Mouse (Mus musculus): Measurements from ENCODE around the gene Platr17. TPM values are rescaled to one million over a fixed set of nuclear protein-coding genes. Genes with fewer than 3 reads are reported as not detected.

The Platr17 gene
- total RNA-seq, 2 experiments from 2014 or later, result 9.7 TPM; not detected in 1

DNA sequence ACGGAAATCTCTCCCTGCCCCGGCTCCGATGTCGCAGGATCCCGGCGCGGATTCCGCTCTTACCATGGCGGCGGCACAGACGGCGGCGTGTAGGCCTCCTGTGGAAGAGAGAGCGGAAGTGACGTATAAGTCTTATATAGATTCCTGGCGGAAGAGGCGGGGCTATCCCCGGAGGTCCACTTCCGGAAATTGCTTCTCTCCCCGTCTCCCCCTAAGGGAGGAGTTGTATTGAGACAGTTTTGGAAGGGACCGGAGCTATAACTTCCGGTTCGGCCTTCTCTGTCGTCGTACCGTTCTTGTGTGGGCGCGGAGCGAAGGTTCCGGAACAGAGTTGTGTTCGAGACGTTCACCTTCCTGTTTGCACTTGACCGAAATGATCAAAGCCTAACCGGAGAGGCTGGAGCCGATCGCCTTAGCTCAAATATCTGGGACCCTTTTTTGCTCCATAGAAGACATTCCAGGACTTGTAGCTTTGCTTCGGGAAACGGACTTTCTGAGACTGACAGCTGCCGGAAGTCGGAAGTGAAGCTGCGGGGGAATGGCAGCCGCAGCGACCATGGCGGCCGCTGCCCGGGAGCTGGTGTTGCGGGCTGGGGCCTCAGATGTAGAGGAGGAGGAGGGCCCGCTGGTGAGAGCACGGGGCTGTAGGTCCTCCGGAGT is 50.8 kb downstream of the Platr17 start, which contains the start of the genes Vps52 and Rps18:
Gene Vps52 (plus strand): TSS at position 258 of the 660 bp plus-strand sequence.
Gene Rps18 (minus strand): TSS at position 447 of the 660 bp plus-strand sequence.
- ATAC-seq (replicated peaks; ENCODE audit: low FRiP score, poor library complexity, severe bottlenecking), result peak; percentile 90

Other genes with a start within 250 kb of the Platr17 start
- 1,242 and 1,297 TPM in 2 replicates for gene Hnrnpm, start 218.3 kb upstream of the Platr17 start, total RNA-seq (2015; ENCODE audit: low replicate concordance)
- gene Hnrnpm, start 218.3 kb upstream of the Platr17 start, total RNA-seq (2017; ENCODE audit: low replicate concordance), result 1,014 and 1,409 TPM in 2 replicates
- 910 and 992 TPM in 2 replicates for gene March2, start 186.5 kb upstream of the Platr17 start, total RNA-seq (2015; ENCODE audit: low replicate concordance)
- 1,070 and 1,140 TPM in 2 replicates for gene March2, start 186.5 kb upstream of the Platr17 start, total RNA-seq (2017; ENCODE audit: low replicate concordance)
- 43.9 and 50.9 TPM in 2 replicates for gene Rab11b, start 144.6 kb upstream of the Platr17 start, total RNA-seq (2015; ENCODE audit: low replicate concordance)
- gene Rab11b, start 144.6 kb upstream of the Platr17 start, total RNA-seq (2017; ENCODE audit: low replicate concordance), result 28.1 and 36.7 TPM in 2 replicates
- 0.96 and 1.5 TPM in 2 replicates for gene Angptl4, start 123.3 kb upstream of the Platr17 start, total RNA-seq (2015; ENCODE audit: low replicate concordance)
- 1.1 and 4.3 TPM in 2 replicates for gene Angptl4, start 123.3 kb upstream of the Platr17 start, total RNA-seq (2017; ENCODE audit: low replicate concordance)
- not detected in 2 replicates for gene Kank3, start 94.6 kb upstream of the Platr17 start, total RNA-seq (2015; ENCODE audit: low replicate concordance)
- gene Kank3, start 94.6 kb upstream of the Platr17 start, total RNA-seq (2017; ENCODE audit: low replicate concordance), result 0.42 and 1.3 TPM in 2 replicates
- gene Rps28, start 80.6 kb upstream of the Platr17 start, total RNA-seq (2015; ENCODE audit: low replicate concordance), result 216 and 275 TPM in 2 replicates
- gene Rps28, start 80.6 kb upstream of the Platr17 start, total RNA-seq (2017; ENCODE audit: low replicate concordance), result 302 and 335 TPM in 2 replicates
- gene Ndufa7, start 80.6 kb upstream of the Platr17 start, total RNA-seq (2015; ENCODE audit: low replicate concordance), result 50.6 and 57.5 TPM in 2 replicates
- gene Ndufa7, start 80.6 kb upstream of the Platr17 start, total RNA-seq (2017; ENCODE audit: low replicate concordance), result 35.4 and 46.6 TPM in 2 replicates
- gene Cd320, start 62.0 kb upstream of the Platr17 start, total RNA-seq (2015; ENCODE audit: low replicate concordance), result 3.1 and 3.3 TPM in 2 replicates
- not detected in 2 replicates for gene Cd320, start 62.0 kb upstream of the Platr17 start, total RNA-seq (2017; ENCODE audit: low replicate concordance)
- gene Gm7029, start 31.3 kb upstream of the Platr17 start, total RNA-seq (2015; ENCODE audit: low replicate concordance), result not detected in 2 replicates
- not detected in 2 replicates for gene Gm7029, start 31.3 kb upstream of the Platr17 start, total RNA-seq (2017; ENCODE audit: low replicate concordance)
- 5.0 and 17.6 TPM in 2 replicates for gene Kifc1, start 14.5 kb upstream of the Platr17 start, total RNA-seq (2015; ENCODE audit: low replicate concordance)
- gene Kifc1, start 14.5 kb upstream of the Platr17 start, total RNA-seq (2017; ENCODE audit: low replicate concordance), result 47.5 and 80.7 TPM in 2 replicates
- 12.1 and 14.2 TPM in 2 replicates for gene Daxx, start 4.3 kb downstream of the Platr17 start, total RNA-seq (2015; ENCODE audit: low replicate concordance)
- 20.4 and 21.7 TPM in 2 replicates for gene Daxx, start 4.3 kb downstream of the Platr17 start, total RNA-seq (2017; ENCODE audit: low replicate concordance)
- 30.7 and 30.9 TPM in 2 replicates for gene Tapbp, start 10.8 kb downstream of the Platr17 start, total RNA-seq (2015; ENCODE audit: low replicate concordance)
- gene Tapbp, start 10.8 kb downstream of the Platr17 start, total RNA-seq (2017; ENCODE audit: low replicate concordance), result 34.3 and 39.6 TPM in 2 replicates
- 4.0 and 7.9 TPM in 2 replicates for gene Zbtb22, start 10.8 kb downstream of the Platr17 start, total RNA-seq (2015; ENCODE audit: low replicate concordance)
- gene Zbtb22, start 10.8 kb downstream of the Platr17 start, total RNA-seq (2017; ENCODE audit: low replicate concordance), result 8.8 and 10.3 TPM in 2 replicates
- gene Rgl2, start 24.4 kb downstream of the Platr17 start, total RNA-seq (2015; ENCODE audit: low replicate concordance), result 5.2 and 6.1 TPM in 2 replicates
- 5.6 and 9.7 TPM in 2 replicates for gene Rgl2, start 24.4 kb downstream of the Platr17 start, total RNA-seq (2017; ENCODE audit: low replicate concordance)
- 15.9 and 38.0 TPM in 2 replicates for gene Pfdn6, start 35.2 kb downstream of the Platr17 start, total RNA-seq (2015; ENCODE audit: low replicate concordance)
- 22.9 TPM in 2 replicates for gene Pfdn6, start 35.2 kb downstream of the Platr17 start, total RNA-seq (2017; ENCODE audit: low replicate concordance)
- gene Wdr46, start 35.5 kb downstream of the Platr17 start, total RNA-seq (2015; ENCODE audit: low replicate concordance), result 4.0 and 15.9 TPM in 2 replicates
- gene Wdr46, start 35.5 kb downstream of the Platr17 start, total RNA-seq (2017; ENCODE audit: low replicate concordance), result 7.5 and 8.5 TPM in 2 replicates
- gene B3galt4, start 46.4 kb downstream of the Platr17 start, total RNA-seq (2015; ENCODE audit: low replicate concordance), result not detected in 2 replicates
- 0.70 and 0.94 TPM in 2 replicates for gene B3galt4, start 46.4 kb downstream of the Platr17 start, total RNA-seq (2017; ENCODE audit: low replicate concordance)
- 8.2 and 11.3 TPM in 2 replicates for gene Vps52, start 50.7 kb downstream of the Platr17 start, total RNA-seq (2015; ENCODE audit: low replicate concordance)
- gene Vps52, start 50.7 kb downstream of the Platr17 start, total RNA-seq (2017; ENCODE audit: low replicate concordance), result 13.0 and 17.0 TPM in 2 replicates
- gene Rps18, start 50.9 kb downstream of the Platr17 start, total RNA-seq (2015; ENCODE audit: low replicate concordance), result 758 and 917 TPM in 2 replicates
- gene Rps18, start 50.9 kb downstream of the Platr17 start, total RNA-seq (2017; ENCODE audit: low replicate concordance), result 207 and 301 TPM in 2 replicates
- 177 and 273 TPM in 2 replicates for gene H2-K1, start 95.2 kb downstream of the Platr17 start, total RNA-seq (2015; ENCODE audit: low replicate concordance)
- 97.6 and 121 TPM in 2 replicates for gene H2-K1, start 95.2 kb downstream of the Platr17 start, total RNA-seq (2017; ENCODE audit: low replicate concordance)
- 1.9 and 9.2 TPM in 2 replicates for gene Ring1, start 119.5 kb downstream of the Platr17 start, total RNA-seq (2015; ENCODE audit: low replicate concordance)
- 2.0 and 2.8 TPM in 2 replicates for gene Ring1, start 119.5 kb downstream of the Platr17 start, total RNA-seq (2017; ENCODE audit: low replicate concordance)
- 26.5 and 50.7 TPM in 2 replicates for gene H2-Ke6, start 122.9 kb downstream of the Platr17 start, total RNA-seq (2015; ENCODE audit: low replicate concordance)
- gene H2-Ke6, start 122.9 kb downstream of the Platr17 start, total RNA-seq (2017; ENCODE audit: low replicate concordance), result 15.0 and 17.8 TPM in 2 replicates
- gene Slc39a7, start 126.5 kb downstream of the Platr17 start, total RNA-seq (2015; ENCODE audit: low replicate concordance), result not detected in 2 replicates
- gene Slc39a7, start 126.5 kb downstream of the Platr17 start, total RNA-seq (2017; ENCODE audit: low replicate concordance), result 11.5 and 16.6 TPM in 2 replicates
- 7.1 and 8.3 TPM in 2 replicates for gene Rxrb, start 126.7 kb downstream of the Platr17 start, total RNA-seq (2015; ENCODE audit: low replicate concordance)
- 10.7 and 12.0 TPM in 2 replicates for gene Rxrb, start 126.7 kb downstream of the Platr17 start, total RNA-seq (2017; ENCODE audit: low replicate concordance)
- gene Col11a2, start 134.3 kb downstream of the Platr17 start, total RNA-seq (2015; ENCODE audit: low replicate concordance), result 1.3 TPM in 1 of 2 replicates, not detected in the other
- gene Col11a2, start 134.3 kb downstream of the Platr17 start, total RNA-seq (2017; ENCODE audit: low replicate concordance), result 4.3 and 7.0 TPM in 2 replicates
- gene H2-Oa, start 187.2 kb downstream of the Platr17 start, total RNA-seq (2015; ENCODE audit: low replicate concordance), result 0.84 and 7.9 TPM in 2 replicates
- 1.1 TPM in 1 of 2 replicates, not detected in the other for gene H2-Oa, start 187.2 kb downstream of the Platr17 start, total RNA-seq (2017; ENCODE audit: low replicate concordance)
- gene H2-DMa, start 214.4 kb downstream of the Platr17 start, total RNA-seq (2015; ENCODE audit: low replicate concordance), result 15.9 and 37.5 TPM in 2 replicates
- gene H2-DMa, start 214.4 kb downstream of the Platr17 start, total RNA-seq (2017; ENCODE audit: low replicate concordance), result 11.7 and 13.3 TPM in 2 replicates
- 36.1 and 75.0 TPM in 2 replicates for gene Brd2, start 217.5 kb downstream of the Platr17 start, total RNA-seq (2015; ENCODE audit: low replicate concordance)
- gene Brd2, start 217.5 kb downstream of the Platr17 start, total RNA-seq (2017; ENCODE audit: low replicate concordance), result 114 and 135 TPM in 2 replicates
- gene H2-DMb2, start 238.2 kb downstream of the Platr17 start, total RNA-seq (2015; ENCODE audit: low replicate concordance), result 2.5 TPM in 1 of 2 replicates, not detected in the other
- gene H2-DMb2, start 238.2 kb downstream of the Platr17 start, total RNA-seq (2017; ENCODE audit: low replicate concordance), result 3.2 and 3.6 TPM in 2 replicates
- 6.1 and 9.6 TPM in 2 replicates for gene H2-DMb1, start 247.9 kb downstream of the Platr17 start, total RNA-seq (2015; ENCODE audit: low replicate concordance)
- 7.1 and 15.8 TPM in 2 replicates for gene H2-DMb1, start 247.9 kb downstream of the Platr17 start, total RNA-seq (2017; ENCODE audit: low replicate concordance)